In genomic region chr8:77055492-77056021, GRCm38 (mm10) we compare ENCODE assay signal across 25 mouse cellular contexts.
"Had no signal": no experiment of that assay in that cellular context is flagged by ENCODE, and none has a peak within 500 bp of the region (broad histone marks: within the 10 kb centered on the region; RNA-seq: fewer than 3 reads in every experiment).

No protein-coding gene starts in this region.

- DNase-seq: kidney, adult 9 months; kidney, postnatal 14 days; kidney, postnatal 4 days; liver; lung, adult 18-20 months; lung, postnatal 10 days; lung, postnatal 36 days; midbrain, embryonic 14.5 days; right cerebral cortex, adult 18-20 months; right cerebral cortex, postnatal 14 days; right cerebral cortex, postnatal 4 days; spleen, adult 18-20 months; thymus, adult 2 months; thymus, postnatal 14 days; thymus, postnatal 4 days had no signal

- ATAC-seq: liver, embryonic 12.5 days had no signal

- H3K4me1 ChIP-seq: limb, embryonic 10.5 days; limb, embryonic 13.5 days; liver, embryonic 12.5 days; liver, embryonic 15.5 days; lung, embryonic 15.5 days; megakaryocyte, embryonic 14.5 days; midbrain, embryonic 10.5 days; neural tube, embryonic 12.5 days; neural tube, embryonic 15.5 days; stomach, embryonic 15.5 days had no signal

- H3K27ac ChIP-seq: limb, embryonic 10.5 days; limb, embryonic 13.5 days; liver, embryonic 12.5 days; liver, embryonic 15.5 days; lung, embryonic 15.5 days; midbrain, embryonic 10.5 days; neural tube, embryonic 12.5 days; neural tube, embryonic 15.5 days; stomach, embryonic 15.5 days had no signal

- H3K27me3 ChIP-seq: limb, embryonic 13.5 days; liver, embryonic 12.5 days; liver, embryonic 15.5 days; lung, embryonic 15.5 days; megakaryocyte, embryonic 14.5 days; neural tube, embryonic 12.5 days; neural tube, embryonic 15.5 days; stomach, embryonic 15.5 days had no signal

- H3K4me3 ChIP-seq: limb, embryonic 10.5 days; limb, embryonic 13.5 days; liver, embryonic 12.5 days; liver, embryonic 15.5 days; lung, embryonic 15.5 days; megakaryocyte, embryonic 14.5 days; midbrain, embryonic 10.5 days; neural tube, embryonic 12.5 days; neural tube, embryonic 15.5 days; stomach, embryonic 15.5 days had no signal

- H3K4me2 ChIP-seq: limb, embryonic 13.5 days; liver, embryonic 12.5 days; liver, embryonic 15.5 days; lung, embryonic 15.5 days; neural tube, embryonic 12.5 days; neural tube, embryonic 15.5 days; stomach, embryonic 15.5 days had no signal

- H3K9ac ChIP-seq: limb, embryonic 13.5 days; liver, embryonic 12.5 days; liver, embryonic 15.5 days; lung, embryonic 15.5 days; neural tube, embryonic 12.5 days; neural tube, embryonic 15.5 days; stomach, embryonic 15.5 days had no signal

- H3K36me3 ChIP-seq: limb, embryonic 10.5 days; limb, embryonic 13.5 days; liver, embryonic 12.5 days; liver, embryonic 15.5 days; lung, embryonic 15.5 days; midbrain, embryonic 10.5 days; neural tube, embryonic 12.5 days; neural tube, embryonic 15.5 days; stomach, embryonic 15.5 days had no signal

- H3K9me3 ChIP-seq: limb, embryonic 10.5 days; limb, embryonic 13.5 days; liver, embryonic 12.5 days; liver, embryonic 15.5 days; lung, embryonic 15.5 days; midbrain, embryonic 10.5 days; neural tube, embryonic 12.5 days; neural tube, embryonic 15.5 days; stomach, embryonic 15.5 days had no signal
